Mouse (Mus musculus): ENCODE results near the gene Zfp12. TPM values are rescaled to one million over a fixed set of nuclear protein-coding genes. Genes with fewer than 3 reads are reported as not detected.

The Zfp12 gene
- polyA plus RNA-seq, 1 experiment = 4.5 TPM

GRCm38 (mm10) chr5:143253186-143253880 is 18.4 kb downstream of the Zfp12 start:
- H3K27me3 ChIP-seq (ENCODE audit: control insufficient read depth, insufficient read depth, insufficient read length) = no peaks in the 10 kb centered on the region
- H3ac ChIP-seq (ENCODE audit: control insufficient read depth, insufficient read length) = no peak overlapping the region
- TF ChIP-seq POLR2A (IDR thresholded peaks at IDR 0.05; ENCODE audit: insufficient read length, low read depth) (no peak), TCF12 (IDR thresholded peaks at IDR 0.05; ENCODE audit: insufficient read depth, poor library complexity, severe bottlenecking) (no peak), SRF (IDR thresholded peaks at IDR 0.05; ENCODE audit: control insufficient read depth, insufficient read length, low read depth) (no peak), MYOG (IDR thresholded peaks at IDR 0.05; ENCODE audit: control insufficient read depth in 1 of 3, insufficient read depth in 1 of 3, insufficient read length in 2 of 3, low read depth in 2 of 3) (no peak), MAX (IDR thresholded peaks at IDR 0.05; ENCODE audit: low read depth) (no peak), POLR2AphosphoS2 (IDR thresholded peaks at IDR 0.05; ENCODE audit: insufficient read length, low read depth) (no peak), TCF3 (IDR thresholded peaks at IDR 0.05; ENCODE audit: insufficient read length, low read depth) (no peak), USF1 (IDR thresholded peaks at IDR 0.05; ENCODE audit: low read depth) (no peak), CEBPB (IDR thresholded peaks at IDR 0.05; ENCODE audit: insufficient read depth, poor library complexity, severe bottlenecking) (no peak), REST (IDR thresholded peaks at IDR 0.05; ENCODE audit: insufficient read depth, insufficient read length) (no peak), E2F4 (IDR thresholded peaks at IDR 0.05; ENCODE audit: insufficient read depth) (no peak), MYOD1 (IDR thresholded peaks at IDR 0.05; ENCODE audit: control insufficient read depth in 1 of 3, insufficient read length in 2 of 3, low read depth in 2 of 3) (no peak)
- H3K4me2 ChIP-seq (ENCODE audit: low read depth) = no peak overlapping the region
- no peak overlapping the region for H3K4me3 ChIP-seq
- H3K79me2 ChIP-seq (ENCODE audit: control insufficient read depth, insufficient read depth) = no peaks in the 10 kb centered on the region
- peaks cover 11% of the 10 kb centered on the region for H3K36me3 ChIP-seq (ENCODE audit: control insufficient read depth, insufficient read depth)

- H3K27me3 ChIP-seq (ENCODE audit: control insufficient read depth, insufficient read depth, insufficient read length) = no peaks in the 10 kb centered on the region
Measured at GRCm38 (mm10) chr5:143253881-143254486, 19.0 kb downstream of the Zfp12 start.

GRCm38 (mm10) chr5:143254487-143255130 is 19.6 kb downstream of the Zfp12 start:
- Histone ChIP-seq H3K4me3 (no peak overlapping the region), H3ac (ENCODE audit: control insufficient read depth, insufficient read length) (no peak overlapping the region), H3K4me2 (ENCODE audit: low read depth) (no peak overlapping the region), H3K27me3 (ENCODE audit: control insufficient read depth, insufficient read depth, insufficient read length) (no peaks in the 10 kb centered on the region), H3K36me3 (ENCODE audit: control insufficient read depth, insufficient read depth) (peaks cover 11% of the 10 kb centered on the region), H3K79me2 (ENCODE audit: control insufficient read depth, insufficient read depth) (no peaks in the 10 kb centered on the region)
- TF ChIP-seq MYOD1 (IDR thresholded peaks at IDR 0.05; ENCODE audit: control insufficient read depth in 1 of 3, insufficient read length in 2 of 3, low read depth in 2 of 3) (no peak), REST (IDR thresholded peaks at IDR 0.05; ENCODE audit: insufficient read depth, insufficient read length) (no peak), USF1 (IDR thresholded peaks at IDR 0.05; ENCODE audit: low read depth) (no peak), POLR2AphosphoS2 (IDR thresholded peaks at IDR 0.05; ENCODE audit: insufficient read length, low read depth) (peak; percentile 11), POLR2A (IDR thresholded peaks at IDR 0.05; ENCODE audit: insufficient read length, low read depth) (no peak), MAX (IDR thresholded peaks at IDR 0.05; ENCODE audit: low read depth) (no peak), TCF12 (IDR thresholded peaks at IDR 0.05; ENCODE audit: insufficient read depth, poor library complexity, severe bottlenecking) (no peak), SRF (IDR thresholded peaks at IDR 0.05; ENCODE audit: control insufficient read depth, insufficient read length, low read depth) (no peak), MYOG (IDR thresholded peaks at IDR 0.05; ENCODE audit: control insufficient read depth in 1 of 3, insufficient read depth in 1 of 3, insufficient read length in 2 of 3, low read depth in 2 of 3) (peak in 1 of 3 experiments; percentile 12), E2F4 (IDR thresholded peaks at IDR 0.05; ENCODE audit: insufficient read depth) (no peak), CEBPB (IDR thresholded peaks at IDR 0.05; ENCODE audit: insufficient read depth, poor library complexity, severe bottlenecking) (no peak), TCF3 (IDR thresholded peaks at IDR 0.05; ENCODE audit: insufficient read length, low read depth) (no peak)

More at GRCm38 (mm10) chr5:143253881-143254486, 19.0 kb downstream of the Zfp12 start:
- peaks cover 11% of the 10 kb centered on the region for H3K36me3 ChIP-seq (ENCODE audit: control insufficient read depth, insufficient read depth)
- no peak overlapping the region for H3K4me3 ChIP-seq
- H3ac ChIP-seq (ENCODE audit: control insufficient read depth, insufficient read length) = no peak overlapping the region
- no peaks in the 10 kb centered on the region for H3K79me2 ChIP-seq (ENCODE audit: control insufficient read depth, insufficient read depth)
- TF ChIP-seq MYOD1 (IDR thresholded peaks at IDR 0.05; ENCODE audit: control insufficient read depth in 1 of 3, insufficient read length in 2 of 3, low read depth in 2 of 3) = peak in 1 of 3 experiments; percentile 9
- TF ChIP-seq TCF12 (IDR thresholded peaks at IDR 0.05; ENCODE audit: insufficient read depth, poor library complexity, severe bottlenecking) = no peak
- no peak overlapping the region for H3K4me2 ChIP-seq (ENCODE audit: low read depth)

GRCm38 (mm10) chr5:143255131-143255519 is 20.2 kb downstream of the Zfp12 start:
- H3K36me3 ChIP-seq (ENCODE audit: control insufficient read depth, insufficient read depth) = peaks cover 11% of the 10 kb centered on the region
- H3K27me3 ChIP-seq (ENCODE audit: control insufficient read depth, insufficient read depth, insufficient read length) = no peaks in the 10 kb centered on the region
- H3K4me2 ChIP-seq (ENCODE audit: low read depth) = no peak overlapping the region
- H3ac ChIP-seq (ENCODE audit: control insufficient read depth, insufficient read length) = no peak overlapping the region
- H3K79me2 ChIP-seq (ENCODE audit: control insufficient read depth, insufficient read depth) = no peaks in the 10 kb centered on the region
- TF ChIP-seq USF1 (IDR thresholded peaks at IDR 0.05; ENCODE audit: low read depth) (no peak), E2F4 (IDR thresholded peaks at IDR 0.05; ENCODE audit: insufficient read depth) (no peak), TCF12 (IDR thresholded peaks at IDR 0.05; ENCODE audit: insufficient read depth, poor library complexity, severe bottlenecking) (no peak), POLR2A (IDR thresholded peaks at IDR 0.05; ENCODE audit: insufficient read length, low read depth) (no peak), SRF (IDR thresholded peaks at IDR 0.05; ENCODE audit: control insufficient read depth, insufficient read length, low read depth) (no peak), REST (IDR thresholded peaks at IDR 0.05; ENCODE audit: insufficient read depth, insufficient read length) (no peak), CEBPB (IDR thresholded peaks at IDR 0.05; ENCODE audit: insufficient read depth, poor library complexity, severe bottlenecking) (no peak), MYOD1 (IDR thresholded peaks at IDR 0.05; ENCODE audit: control insufficient read depth in 1 of 3, insufficient read length in 2 of 3, low read depth in 2 of 3) (no peak), MYOG (IDR thresholded peaks at IDR 0.05; ENCODE audit: control insufficient read depth in 1 of 3, insufficient read depth in 1 of 3, insufficient read length in 2 of 3, low read depth in 2 of 3) (no peak), MAX (IDR thresholded peaks at IDR 0.05; ENCODE audit: low read depth) (no peak), POLR2AphosphoS2 (IDR thresholded peaks at IDR 0.05; ENCODE audit: insufficient read length, low read depth) (no peak), TCF3 (IDR thresholded peaks at IDR 0.05; ENCODE audit: insufficient read length, low read depth) (no peak)
- no peak overlapping the region for H3K4me3 ChIP-seq

Measured in myocyte (in vitro differentiated cells).